Mouse (Mus musculus): ENCODE results near the gene Fut8.
"Not testable (repeated sequence)": the region's sequence is repeated elsewhere in the genome, so short reads cannot be mapped to it uniquely, and the experiment has no call there.

The Fut8 gene

GRCm38 (mm10) chr12:77222272-77222874 lies 15.6 kb upstream of the Fut8 start:
- no peak for DNase-seq (ENCODE audit: low read depth)

GRCm38 (mm10) chr12:77223595-77223994 lies 14.3 kb upstream of the Fut8 start:
- peak; percentile 91 for DNase-seq (ENCODE audit: low read depth)

DNA sequence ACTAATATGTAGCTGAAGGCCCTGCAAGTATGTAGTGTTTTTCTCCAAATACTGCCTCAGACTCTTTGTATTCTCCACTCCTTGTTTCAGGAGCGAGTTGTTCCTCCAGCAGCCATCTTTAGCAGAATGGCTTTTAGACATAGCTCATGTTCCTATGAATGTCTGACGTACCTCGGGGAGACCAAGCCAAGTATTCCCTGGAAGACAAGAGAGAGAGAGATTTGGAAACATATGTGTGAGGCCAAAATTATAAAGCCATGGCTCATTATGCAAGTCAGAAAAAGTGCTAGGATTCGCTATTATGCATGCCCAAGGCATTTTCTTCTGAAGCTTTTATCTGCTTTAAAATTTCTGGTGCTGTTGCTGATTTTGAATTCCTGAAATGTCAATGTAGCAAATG lies 13.8 kb upstream of the Fut8 start:
- no peak for DNase-seq (ENCODE audit: low read depth)

- DNase-seq (ENCODE audit: low read depth) = no peak
These were observed 13.0 kb upstream of the Fut8 start for GRCm38 (mm10) chr12:77224891-77225290.

DNA sequence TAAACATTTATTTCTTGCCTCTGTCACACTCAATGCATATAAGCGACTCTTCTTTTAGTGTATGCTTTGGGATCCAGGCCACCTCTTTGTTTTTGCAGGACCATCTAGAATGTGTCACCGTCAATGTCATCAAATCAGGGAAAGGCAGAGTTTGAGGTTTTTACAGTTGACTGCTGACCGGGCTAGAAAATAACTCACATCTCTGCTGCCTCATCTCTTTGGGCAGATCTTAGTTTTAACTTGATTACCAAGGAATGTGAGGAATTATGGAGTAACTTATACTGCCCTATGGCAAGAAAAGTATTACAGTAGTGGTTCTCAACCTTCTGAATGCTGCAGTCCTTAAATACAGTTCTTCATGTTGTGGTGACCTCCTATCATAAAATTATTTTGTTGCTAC lies 12.2 kb upstream of the Fut8 start:
- DNase-seq (ENCODE audit: low read depth) = no peak

- DNase-seq (ENCODE audit: low read depth) = no peak
These were observed 2.0 kb upstream of the Fut8 start for GRCm38 (mm10) chr12:77235958-77236357.

DNA sequence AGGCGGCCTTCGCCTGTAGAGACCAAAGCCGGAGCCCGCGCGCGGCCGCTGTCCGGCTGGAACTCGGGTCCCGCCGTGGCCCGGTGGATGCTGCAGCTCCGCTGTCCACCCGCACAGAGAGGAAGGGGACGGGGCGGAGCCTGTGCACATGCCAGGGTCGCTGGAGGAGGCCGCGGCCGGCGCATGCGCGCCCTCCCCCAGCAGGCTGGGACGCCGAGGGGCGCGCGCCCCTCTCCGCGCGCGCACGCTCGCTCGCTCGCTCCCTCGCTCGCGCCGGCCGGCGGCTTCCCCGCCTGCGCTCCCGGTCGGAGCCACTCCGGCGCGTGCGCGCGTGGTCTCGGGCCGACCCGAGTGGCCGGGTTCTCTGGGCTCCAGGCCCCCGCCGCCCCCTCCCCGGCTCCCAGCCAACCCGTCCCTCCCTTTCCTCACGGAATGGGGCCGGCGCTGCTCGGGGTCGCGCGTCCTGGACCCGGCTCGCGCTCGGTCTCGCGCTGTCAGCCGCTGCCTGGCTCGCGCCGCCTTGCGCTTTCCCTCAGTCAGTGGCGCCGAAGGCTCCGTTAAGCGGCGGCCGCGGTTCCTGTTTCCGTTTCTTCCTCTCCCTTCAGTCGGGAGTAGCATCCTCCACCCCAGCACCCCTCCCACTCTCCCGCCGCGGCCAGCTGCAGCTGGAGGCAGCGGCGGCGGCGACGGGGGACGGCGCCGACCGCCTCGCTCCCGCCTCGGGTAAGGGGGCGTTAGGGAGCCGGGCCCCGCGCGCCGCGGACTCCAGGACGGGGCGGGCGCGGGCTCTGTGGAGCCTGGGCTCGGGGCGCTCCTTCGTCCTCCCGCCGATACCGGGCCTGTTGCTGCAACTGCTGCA lies 835 bp downstream of the Fut8 start:
- DNase-seq (ENCODE audit: low read depth) = peak; percentile 96

DNA sequence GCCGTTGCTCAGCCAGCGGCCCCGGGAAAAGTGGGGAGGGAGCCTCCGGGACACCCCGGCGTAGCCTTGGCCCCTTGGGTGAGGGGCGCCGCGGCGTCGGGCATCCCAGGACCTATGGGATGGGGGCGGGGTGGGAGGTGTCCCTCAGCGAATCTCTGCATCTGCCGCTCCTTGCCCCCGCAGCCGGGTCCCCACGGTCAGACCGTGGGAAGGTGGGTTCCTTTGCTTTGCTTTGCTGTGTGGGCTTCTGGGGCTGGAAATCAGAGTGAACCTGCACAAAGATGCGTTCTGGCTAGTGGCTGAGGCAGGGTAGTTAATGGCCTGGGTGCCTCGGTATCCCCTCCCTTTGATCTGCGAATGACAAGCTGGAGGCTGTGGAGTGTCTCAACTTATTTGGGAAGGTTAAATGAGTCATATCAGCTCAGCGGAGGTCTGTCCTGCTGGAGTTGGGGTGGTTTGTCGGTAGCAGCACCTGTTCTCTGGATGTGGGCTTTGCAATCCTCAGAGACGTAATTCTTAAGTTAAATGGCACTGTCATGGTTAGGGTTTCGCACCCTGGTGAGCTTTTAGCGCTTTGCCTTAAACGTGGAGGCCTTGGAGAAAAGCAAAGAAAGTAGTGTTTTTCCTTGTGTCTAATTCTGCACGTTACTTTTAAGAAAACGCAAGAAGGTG lies 1.6 kb downstream of the Fut8 start:
- DNase-seq (ENCODE audit: low read depth) = peak; percentile 19

GRCm38 (mm10) chr12:77240372-77240771 lies 2.4 kb downstream of the Fut8 start:
- peak; percentile 6 for DNase-seq (ENCODE audit: low read depth)

- DNase-seq (ENCODE audit: low read depth) = peak; percentile 74
These were observed 2.9 kb downstream of the Fut8 start for GRCm38 (mm10) chr12:77240839-77241238.

DNA sequence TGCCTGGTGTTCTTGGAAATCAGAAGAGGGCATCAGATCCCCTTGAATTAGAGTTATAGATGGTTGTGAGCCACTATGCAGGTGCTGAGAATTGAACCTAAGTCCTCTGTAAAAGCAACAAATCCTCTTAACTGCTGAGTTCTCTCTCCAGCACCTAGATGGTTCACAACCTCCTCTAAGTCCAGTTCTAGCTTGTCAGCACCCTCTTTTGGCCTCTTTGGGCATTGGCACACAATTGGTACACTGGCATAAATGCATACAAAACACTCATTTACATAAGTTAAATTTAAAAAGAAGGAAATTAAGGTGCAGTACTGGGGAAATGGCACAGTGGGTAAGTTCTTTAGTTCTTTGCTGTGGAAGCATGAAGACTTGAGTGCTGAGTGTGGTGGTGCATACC lies 24.7 kb downstream of the Fut8 start:
- DNase-seq (ENCODE audit: low read depth) = peak; percentile 20

DNA sequence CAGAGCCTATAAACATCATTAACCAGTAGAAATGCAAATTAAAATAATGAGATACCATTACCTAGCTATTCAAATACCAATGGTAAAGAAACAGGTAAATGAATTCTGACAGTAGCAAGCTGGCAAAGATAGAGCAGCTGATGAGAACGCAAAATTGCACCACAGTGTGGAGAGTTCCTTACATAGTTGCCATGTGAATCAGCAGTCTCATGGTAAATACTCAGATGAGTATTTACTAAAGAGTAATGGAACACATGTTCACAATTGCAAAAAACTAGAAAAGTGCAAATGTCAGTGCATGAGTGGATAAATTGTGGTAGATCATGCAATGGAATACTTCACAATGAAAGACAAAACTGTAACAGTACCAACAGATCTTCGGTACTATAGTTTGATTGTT lies 25.9 kb downstream of the Fut8 start:
- DNase-seq (ENCODE audit: low read depth) = peak; percentile 72

- DNase-seq (ENCODE audit: low read depth) = no peak
These were observed 32.8 kb downstream of the Fut8 start for GRCm38 (mm10) chr12:77270694-77271093.

- no peak for DNase-seq (ENCODE audit: low read depth)
These were observed 50.6 kb downstream of the Fut8 start for GRCm38 (mm10) chr12:77288507-77288906.

- no peak for DNase-seq (ENCODE audit: low read depth)
These were observed 53.1 kb downstream of the Fut8 start for GRCm38 (mm10) chr12:77291017-77291416.

DNA sequence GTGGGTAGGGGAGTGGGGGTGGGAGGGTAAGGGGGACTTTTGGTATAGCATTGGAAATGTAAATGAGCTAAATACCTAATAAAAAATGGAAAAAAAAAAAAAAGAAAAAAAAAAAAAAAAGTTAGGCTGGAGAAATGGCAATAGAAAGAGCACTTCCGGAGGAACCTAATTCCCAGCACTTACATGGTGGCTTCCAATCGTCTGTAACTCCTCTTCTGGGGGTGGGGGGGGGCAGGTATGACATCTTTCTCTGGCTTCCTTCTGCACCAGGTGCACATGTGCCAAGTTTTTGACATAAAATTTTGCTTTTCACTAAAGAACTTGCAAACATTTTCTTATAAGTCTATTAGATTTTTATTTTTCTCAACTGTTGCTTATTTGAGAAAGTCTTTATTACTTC lies 53.9 kb downstream of the Fut8 start:
- not testable (repeated sequence) for DNase-seq (ENCODE audit: low read depth)

DNA sequence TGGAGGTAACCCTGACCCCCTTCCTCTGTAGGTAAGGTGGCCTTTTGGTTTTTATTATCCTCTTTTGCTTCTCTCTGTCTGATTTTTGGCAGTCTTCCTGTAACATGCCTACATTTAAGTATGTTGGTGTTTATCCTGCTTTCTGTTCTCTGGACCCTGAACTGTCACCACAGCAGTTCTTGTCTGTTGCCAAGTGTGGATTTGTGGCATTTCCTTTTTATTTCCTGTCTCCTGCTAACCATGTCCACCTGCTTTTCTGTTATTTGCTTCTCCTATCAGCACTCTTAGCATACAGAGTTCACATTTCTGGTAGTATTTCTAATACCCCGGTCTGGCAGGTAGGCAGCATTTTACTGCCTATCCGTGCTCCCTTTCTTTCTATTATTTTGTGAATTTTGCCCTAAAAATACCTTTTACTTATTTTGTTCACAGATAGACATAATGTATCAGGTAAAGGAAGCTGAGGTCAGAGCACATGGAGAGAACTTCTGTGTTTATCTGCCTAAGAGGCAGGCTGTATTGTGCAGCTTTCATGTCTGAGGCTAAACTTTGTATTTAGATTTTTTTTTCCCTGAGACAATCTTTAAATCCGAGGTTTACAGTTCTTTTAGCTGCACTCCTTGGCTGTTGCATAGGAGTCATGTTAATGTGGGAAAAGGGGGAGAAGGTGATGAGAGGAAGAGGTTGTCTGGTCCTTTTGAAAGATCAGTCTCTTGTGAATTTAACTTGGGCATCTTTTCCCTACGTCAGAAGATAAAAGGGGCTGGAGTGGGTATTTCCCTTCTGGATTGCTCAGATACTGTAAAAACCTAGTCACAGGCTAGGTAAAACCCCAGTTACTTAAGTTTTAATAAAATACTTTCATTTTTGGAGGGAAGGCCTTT lies 54.7 kb downstream of the Fut8 start:
- no peak for DNase-seq (ENCODE audit: low read depth)

GRCm38 (mm10) chr12:77296119-77296518 lies 58.2 kb downstream of the Fut8 start:
- DNase-seq (ENCODE audit: low read depth) = no peak

DNA sequence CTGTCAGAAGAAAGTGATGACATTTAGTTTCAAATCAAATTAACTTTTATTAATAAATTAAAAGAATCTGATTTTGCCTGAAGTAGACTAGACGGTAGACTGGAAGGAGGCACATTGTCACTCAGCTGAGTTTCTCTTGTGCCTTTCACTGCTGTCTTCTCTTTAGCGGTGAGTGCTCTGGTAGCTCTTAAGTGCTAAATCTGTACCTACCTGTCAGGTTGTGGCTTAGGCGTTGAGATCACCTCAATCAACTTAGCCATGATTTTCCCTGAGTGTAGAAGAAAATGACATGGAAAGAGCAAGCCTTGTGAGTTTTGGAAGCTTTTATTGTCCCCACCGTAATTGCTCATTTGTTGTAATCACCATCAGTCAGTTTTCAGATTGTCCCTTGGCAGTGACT lies 59.2 kb downstream of the Fut8 start:
- DNase-seq (ENCODE audit: low read depth) = no peak

DNA sequence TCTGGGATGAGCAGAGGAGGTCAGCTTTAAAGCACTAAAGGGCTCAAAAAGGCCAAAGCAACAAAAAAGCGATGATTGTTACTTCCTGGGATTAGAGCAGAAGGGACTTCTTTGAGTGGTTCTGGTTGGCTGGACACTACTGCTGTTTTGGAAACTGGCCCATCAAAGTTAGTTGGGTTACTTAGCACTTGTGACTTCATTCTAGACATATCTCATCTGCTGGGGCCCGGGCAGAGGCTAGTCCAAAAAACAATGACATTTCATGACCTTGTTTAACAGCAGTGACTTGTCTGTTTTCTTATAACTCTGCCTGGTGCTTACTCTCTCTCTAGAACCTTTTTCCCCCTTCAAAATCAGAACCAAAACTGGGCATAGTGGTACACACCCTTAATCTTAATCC lies 59.9 kb downstream of the Fut8 start:
- DNase-seq (ENCODE audit: low read depth) = no peak

DNA sequence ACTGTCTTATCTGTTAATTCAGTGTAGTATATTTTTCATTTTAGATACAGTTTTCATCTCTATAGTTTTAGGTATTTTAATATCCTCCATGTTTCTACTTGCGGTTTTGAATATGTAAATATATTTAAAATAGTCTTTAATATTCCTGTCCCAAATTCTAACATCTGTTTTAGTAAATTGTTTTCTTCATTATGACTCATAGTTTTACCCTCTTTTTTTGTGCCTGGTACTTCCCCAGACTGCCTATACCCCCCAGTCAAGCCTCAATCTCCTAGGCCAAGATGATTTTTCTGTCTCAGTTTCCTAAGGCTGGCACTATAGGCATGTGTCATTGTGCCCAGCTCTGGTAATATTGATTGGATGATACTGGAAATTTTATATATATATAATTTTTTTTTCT lies 64.1 kb downstream of the Fut8 start:
- DNase-seq (ENCODE audit: low read depth) = no peak

GRCm38 (mm10) chr12:77303367-77303766 lies 65.4 kb downstream of the Fut8 start:
- DNase-seq (ENCODE audit: low read depth) = no peak
